Mouse (Mus musculus): ENCODE measurements around the gene R3hdm1. TPM values are rescaled to one million over a fixed set of nuclear protein-coding genes. Genes with fewer than 3 reads are reported as not detected.

The R3hdm1 gene
- polyA plus RNA-seq (2014; fragmentation: Nextera tagmentation; extraction: Ambion mirVana), result 91.8 and 114 TPM in 2 replicates

GRCm38 (mm10) chr1:128102641-128103461, at the start of gene R3hdm1, which contains the start of gene Zranb3:
Gene R3hdm1 (plus strand): TSS chr1:128103301.
Gene Zranb3 (minus strand): TSS chr1:128103047.
- peak within 1 kb of the TSS; percentile 93 for H3K27ac ChIP-seq (ENCODE audit: low read depth, low read length)
- H3K4me1 ChIP-seq (replicated peaks; ENCODE audit: control insufficient read depth, insufficient read depth, low read length), result no peaks in the 10 kb centered on the region
- no peaks in the 10 kb centered on the region for H3K9me3 ChIP-seq (ENCODE audit: control insufficient read depth, low read length)
- peak within 1 kb of the TSS; percentile 92 for H3K4me3 ChIP-seq (ENCODE audit: low read depth, low read length)
- under 1% methylated on average over 43 of the region's 43 CpGs for WGBS
- DNase-seq (ENCODE audit: low spot score), result peak; percentile 96
- H3K9ac ChIP-seq (ENCODE audit: low read depth, low read length), result peak within 1 kb of the TSS; percentile 91
- peak; percentile 98 for ATAC-seq (ENCODE audit: low FRiP score)
- peak within 1 kb of the TSS; percentile 63 for H3K4me2 ChIP-seq (replicated peaks; ENCODE audit: low read depth, low read length)
- H3K27me3 ChIP-seq (ENCODE audit: control insufficient read depth, insufficient read depth, low read length), result no peaks in the 10 kb centered on the region
- no peaks in the 10 kb centered on the region for H3K36me3 ChIP-seq (ENCODE audit: control insufficient read depth, insufficient read depth, low read length)

- no peak overlapping the region for H3K27ac ChIP-seq (ENCODE audit: low read depth, low read length)
- no peak overlapping the region for H3K4me3 ChIP-seq (ENCODE audit: low read depth, low read length)
- no peaks in the 10 kb centered on the region for H3K27me3 ChIP-seq (ENCODE audit: control insufficient read depth, insufficient read depth, low read length)
- no peaks in the 10 kb centered on the region for H3K9me3 ChIP-seq (ENCODE audit: control insufficient read depth, low read length)
- DNase-seq (ENCODE audit: low spot score), result no peak
- no peak overlapping the region for H3K9ac ChIP-seq (ENCODE audit: low read depth, low read length)
- 99% methylated on average over 4 of the region's 4 CpGs for WGBS
- H3K36me3 ChIP-seq (ENCODE audit: control insufficient read depth, insufficient read depth, low read length), result no peaks in the 10 kb centered on the region
- no peaks in the 10 kb centered on the region for H3K4me1 ChIP-seq (replicated peaks; ENCODE audit: control insufficient read depth, insufficient read depth, low read length)
- no peak for ATAC-seq (ENCODE audit: low FRiP score)
- H3K4me2 ChIP-seq (replicated peaks; ENCODE audit: low read depth, low read length), result no peak overlapping the region
Observed at GRCm38 (mm10) chr1:128057269-128057668, 45.8 kb upstream of the R3hdm1 start.

GRCm38 (mm10) chr1:128058625-128059024, 44.5 kb upstream of the R3hdm1 start:
- H3K27ac ChIP-seq (ENCODE audit: low read depth, low read length), result no peak overlapping the region
- no peaks in the 10 kb centered on the region for H3K36me3 ChIP-seq (ENCODE audit: control insufficient read depth, insufficient read depth, low read length)
- no peak for DNase-seq (ENCODE audit: low spot score)
- no peaks in the 10 kb centered on the region for H3K4me1 ChIP-seq (replicated peaks; ENCODE audit: control insufficient read depth, insufficient read depth, low read length)
- H3K9me3 ChIP-seq (ENCODE audit: control insufficient read depth, low read length), result no peaks in the 10 kb centered on the region
- no peak overlapping the region for H3K4me3 ChIP-seq (ENCODE audit: low read depth, low read length)
- 92% methylated on average over 5 of the region's 5 CpGs for WGBS
- no peak overlapping the region for H3K9ac ChIP-seq (ENCODE audit: low read depth, low read length)
- no peaks in the 10 kb centered on the region for H3K27me3 ChIP-seq (ENCODE audit: control insufficient read depth, insufficient read depth, low read length)
- H3K4me2 ChIP-seq (replicated peaks; ENCODE audit: low read depth, low read length), result no peak overlapping the region
- no peak for ATAC-seq (ENCODE audit: low FRiP score)

GRCm38 (mm10) chr1:128060655-128061344, 42.3 kb upstream of the R3hdm1 start:
- H3K4me3 ChIP-seq (ENCODE audit: low read depth, low read length), result no peak overlapping the region
- no peaks in the 10 kb centered on the region for H3K9me3 ChIP-seq (ENCODE audit: control insufficient read depth, low read length)
- no peak overlapping the region for H3K27ac ChIP-seq (ENCODE audit: low read depth, low read length)
- H3K9ac ChIP-seq (ENCODE audit: low read depth, low read length), result no peak overlapping the region
- ATAC-seq (ENCODE audit: low FRiP score), result no peak
- no peak for DNase-seq (ENCODE audit: low spot score)
- H3K36me3 ChIP-seq (ENCODE audit: control insufficient read depth, insufficient read depth, low read length), result no peaks in the 10 kb centered on the region
- H3K27me3 ChIP-seq (ENCODE audit: control insufficient read depth, insufficient read depth, low read length), result no peaks in the 10 kb centered on the region
- 73% methylated on average over 8 of the region's 8 CpGs for WGBS
- H3K4me2 ChIP-seq (replicated peaks; ENCODE audit: low read depth, low read length), result no peak overlapping the region
- H3K4me1 ChIP-seq (replicated peaks; ENCODE audit: control insufficient read depth, insufficient read depth, low read length), result no peaks in the 10 kb centered on the region

GRCm38 (mm10) chr1:128061401-128061800, 41.7 kb upstream of the R3hdm1 start:
- 86% methylated on average over 1 of the region's 1 CpGs for WGBS
- ATAC-seq (ENCODE audit: low FRiP score), result no peak
- H3K36me3 ChIP-seq (ENCODE audit: control insufficient read depth, insufficient read depth, low read length), result no peaks in the 10 kb centered on the region
- DNase-seq (ENCODE audit: low spot score), result no peak
- H3K27ac ChIP-seq (ENCODE audit: low read depth, low read length), result no peak overlapping the region
- H3K4me1 ChIP-seq (replicated peaks; ENCODE audit: control insufficient read depth, insufficient read depth, low read length), result no peaks in the 10 kb centered on the region
- H3K27me3 ChIP-seq (ENCODE audit: control insufficient read depth, insufficient read depth, low read length), result no peaks in the 10 kb centered on the region
- H3K4me3 ChIP-seq (ENCODE audit: low read depth, low read length), result no peak overlapping the region
- H3K9ac ChIP-seq (ENCODE audit: low read depth, low read length), result no peak overlapping the region
- no peaks in the 10 kb centered on the region for H3K9me3 ChIP-seq (ENCODE audit: control insufficient read depth, low read length)
- H3K4me2 ChIP-seq (replicated peaks; ENCODE audit: low read depth, low read length), result no peak overlapping the region

- no peak overlapping the region for H3K27ac ChIP-seq (ENCODE audit: low read depth, low read length)
- no peaks in the 10 kb centered on the region for H3K4me1 ChIP-seq (replicated peaks; ENCODE audit: control insufficient read depth, insufficient read depth, low read length)
- H3K27me3 ChIP-seq (ENCODE audit: control insufficient read depth, insufficient read depth, low read length), result no peaks in the 10 kb centered on the region
- H3K9me3 ChIP-seq (ENCODE audit: control insufficient read depth, low read length), result no peaks in the 10 kb centered on the region
- H3K36me3 ChIP-seq (ENCODE audit: control insufficient read depth, insufficient read depth, low read length), result no peaks in the 10 kb centered on the region
- ATAC-seq (ENCODE audit: low FRiP score), result no peak
- no peak overlapping the region for H3K4me2 ChIP-seq (replicated peaks; ENCODE audit: low read depth, low read length)
- H3K4me3 ChIP-seq (ENCODE audit: low read depth, low read length), result no peak overlapping the region
- no peak overlapping the region for H3K9ac ChIP-seq (ENCODE audit: low read depth, low read length)
- no peak for DNase-seq (ENCODE audit: low spot score)
- 91% methylated on average over 1 of the region's 1 CpGs for WGBS
Observed at GRCm38 (mm10) chr1:128062167-128062566, 40.9 kb upstream of the R3hdm1 start.

- no peaks in the 10 kb centered on the region for H3K9me3 ChIP-seq (ENCODE audit: control insufficient read depth, low read length)
- no peak for DNase-seq (ENCODE audit: low spot score)
- WGBS, result 94% methylated on average over 6 of the region's 6 CpGs
Observed at GRCm38 (mm10) chr1:128064716-128065115, 38.4 kb upstream of the R3hdm1 start.

GRCm38 (mm10) chr1:128068945-128069397, 34.1 kb upstream of the R3hdm1 start:
- no peaks in the 10 kb centered on the region for H3K4me1 ChIP-seq (replicated peaks; ENCODE audit: control insufficient read depth, insufficient read depth, low read length)
- ATAC-seq (ENCODE audit: low FRiP score), result no peak
- 81% methylated on average over 2 of the region's 2 CpGs for WGBS
- H3K9me3 ChIP-seq (ENCODE audit: control insufficient read depth, low read length), result no peaks in the 10 kb centered on the region
- H3K4me2 ChIP-seq (replicated peaks; ENCODE audit: low read depth, low read length), result no peak overlapping the region
- H3K27me3 ChIP-seq (ENCODE audit: control insufficient read depth, insufficient read depth, low read length), result no peaks in the 10 kb centered on the region
- H3K4me3 ChIP-seq (ENCODE audit: low read depth, low read length), result no peak overlapping the region
- H3K27ac ChIP-seq (ENCODE audit: low read depth, low read length), result no peak overlapping the region
- no peak overlapping the region for H3K9ac ChIP-seq (ENCODE audit: low read depth, low read length)
- no peaks in the 10 kb centered on the region for H3K36me3 ChIP-seq (ENCODE audit: control insufficient read depth, insufficient read depth, low read length)
- no peak for DNase-seq (ENCODE audit: low spot score)

More at GRCm38 (mm10) chr1:128064716-128065115, 38.4 kb upstream of the R3hdm1 start:
- no peaks in the 10 kb centered on the region for H3K27me3 ChIP-seq (ENCODE audit: control insufficient read depth, insufficient read depth, low read length)
- no peak overlapping the region for H3K27ac ChIP-seq (ENCODE audit: low read depth, low read length)
- no peaks in the 10 kb centered on the region for H3K36me3 ChIP-seq (ENCODE audit: control insufficient read depth, insufficient read depth, low read length)
- no peak overlapping the region for H3K9ac ChIP-seq (ENCODE audit: low read depth, low read length)
- no peak overlapping the region for H3K4me2 ChIP-seq (replicated peaks; ENCODE audit: low read depth, low read length)
- no peak for ATAC-seq (ENCODE audit: low FRiP score)
- no peaks in the 10 kb centered on the region for H3K4me1 ChIP-seq (replicated peaks; ENCODE audit: control insufficient read depth, insufficient read depth, low read length)
- no peak overlapping the region for H3K4me3 ChIP-seq (ENCODE audit: low read depth, low read length)
